Mouse (Mus musculus) gastrocnemius, adult 2 months (tissue): ENCODE data around the gene Glyctk. TPM values are rescaled to one million over a fixed set of nuclear protein-coding genes. Genes with fewer than 3 reads are reported as not detected.
A peak's percentile ranks its signal among the peaks of the same experiment; 100 is the strongest.
"Not testable (repeated sequence)": the region's sequence is repeated elsewhere in the genome, so short reads cannot be mapped to it uniquely, and the experiment has no call there.

ENCODE experiments used
- DNase-seq: peaks from one replicate; pipeline ENCODE4 v3.0.0; 2022
- H3K27ac ChIP-seq: fragments of 200-600 bp; 2 replicates; pipeline ENCODE4 v1.8.1; 2022; ENCODE audit warnings: mild to moderate bottlenecking
- H3K4me3 ChIP-seq: fragments of 200-600 bp; 2 replicates; pipeline ENCODE4 v1.8.1; 2022; ENCODE audit warnings: mild to moderate bottlenecking, moderate library complexity
- CTCF ChIP-seq: fragments of 200-600 bp; IDR thresholded peaks from 2 replicates; pipeline ENCODE4 v1.8.1; 2022; ENCODE audit warnings: antibody characterized with exemption, mild to moderate bottlenecking, moderate library complexity
- intact Hi-C: fragments of 180-260 bp; cut with DNase I; formaldehyde crosslinking; loops from one replicate; pipeline ENCODE4 v1.15.1; 2025
- total RNA-seq, 2 experiments: library from RNA; stranded (reverse); gene quantifications; 2 replicates each; pipeline ENCODE4 v1.2.3; 2021

Glyctk gene
- total RNA-seq, 2 experiments from 2014 or later = 0.61 to 2.8 TPM

DNA sequence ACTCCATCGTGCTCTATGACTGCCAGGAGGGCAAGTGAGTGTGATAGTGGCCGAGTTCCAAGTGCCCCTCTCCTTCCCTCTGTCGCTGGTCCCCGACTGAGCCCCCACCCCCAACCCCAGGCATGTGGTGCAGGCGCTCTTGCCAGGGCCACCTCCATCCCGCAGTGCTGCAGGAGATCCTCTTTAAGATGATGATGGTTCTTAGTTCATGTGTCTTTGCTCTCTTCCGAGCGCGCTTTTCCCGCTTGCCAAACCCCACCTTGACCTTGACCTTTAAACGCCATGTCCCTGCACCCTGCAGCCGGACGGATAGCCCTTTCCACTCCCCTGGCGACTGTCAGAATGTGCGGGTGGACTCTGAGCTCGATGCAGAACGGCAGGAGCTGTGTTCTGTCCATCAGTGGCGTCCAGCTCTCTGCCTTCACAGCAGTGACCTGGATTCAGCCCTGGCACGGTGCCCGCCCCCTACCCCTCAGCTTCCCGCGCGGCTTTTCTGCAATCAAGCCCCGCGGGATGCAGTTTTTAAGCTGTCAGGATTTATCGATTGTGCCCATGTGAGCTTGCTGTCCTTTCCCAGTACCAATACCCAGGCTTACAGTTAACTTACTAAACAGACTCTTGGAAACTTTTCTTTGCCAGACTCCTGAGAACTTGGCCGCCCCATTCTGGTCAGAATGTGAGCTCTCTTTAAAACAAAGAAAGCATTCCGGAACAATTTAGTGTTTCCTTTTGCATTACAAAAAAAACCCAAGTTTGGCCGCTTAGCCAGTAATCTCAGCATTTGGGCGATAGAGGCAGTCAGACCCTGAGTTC lies 13.6 kb upstream of the Glyctk start:
- peak; percentile 84 for DNase-seq
- TF ChIP-seq CTCF = no peak
- intact Hi-C loops = loop anchor here (2.0 to 10.0 kb wide), 3 partner anchors 35 to 253 kb away; partner anchors contain the start of genes Poc1a and Rpl29
- Histone ChIP-seq H3K4me3 (peak overlapping the region; percentile 91), H3K27ac (peak overlapping the region; percentile 98)

GRCm38 (mm10) chr9:106170556-106171345 lies 12.8 kb upstream of the Glyctk start, which contains the start of gene Wdr82:
Wdr82 (plus strand) TSS chr9:106170928.
- DNase-seq = peak; percentile 95
- intact Hi-C loops = loop anchor here (2.0 to 10.0 kb wide), 3 partner anchors 36 to 254 kb away; partner anchors contain the start of genes Poc1a and Rpl29
- no peak for TF ChIP-seq CTCF
- peak within 1 kb of the TSS; percentile 98 for H3K27ac ChIP-seq
- peak within 1 kb of the TSS; percentile 91 for H3K4me3 ChIP-seq

- peak overlapping the region; percentile 98 for H3K27ac ChIP-seq
- intact Hi-C loops = loop anchor here (2.0 to 10.0 kb wide), 3 partner anchors 37 to 255 kb away; partner anchors contain the start of genes Poc1a and Rpl29
- H3K4me3 ChIP-seq = peak overlapping the region; percentile 91; the same call in 1 of the 2 replicates
- no peak for TF ChIP-seq CTCF
- no peak for DNase-seq
Measured at GRCm38 (mm10) chr9:106169917-106170316, 12.0 kb upstream of the Glyctk start.

DNA sequence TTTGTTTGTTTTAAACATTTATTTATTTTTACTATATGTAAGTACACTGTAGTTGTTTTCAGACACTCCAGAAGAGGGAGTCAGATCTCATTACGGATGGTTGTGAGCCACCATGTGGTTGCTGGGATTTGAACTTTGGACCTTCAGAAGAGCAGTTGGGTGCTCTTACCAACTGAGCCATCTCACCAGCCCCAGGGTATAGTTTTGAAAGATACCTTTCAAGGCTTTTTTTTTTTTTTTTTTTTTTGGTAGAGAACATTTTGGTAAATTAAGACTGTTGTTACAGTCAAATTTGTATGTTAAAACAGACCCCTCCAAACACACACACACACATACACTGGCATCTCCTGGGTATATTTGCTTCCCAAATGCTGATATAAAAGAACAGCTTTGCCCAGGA lies 11.1 kb upstream of the Glyctk start:
- H3K4me3 ChIP-seq, DNase-seq, intact Hi-C loops, H3K27ac ChIP-seq: not testable (repeated sequence)

DNA sequence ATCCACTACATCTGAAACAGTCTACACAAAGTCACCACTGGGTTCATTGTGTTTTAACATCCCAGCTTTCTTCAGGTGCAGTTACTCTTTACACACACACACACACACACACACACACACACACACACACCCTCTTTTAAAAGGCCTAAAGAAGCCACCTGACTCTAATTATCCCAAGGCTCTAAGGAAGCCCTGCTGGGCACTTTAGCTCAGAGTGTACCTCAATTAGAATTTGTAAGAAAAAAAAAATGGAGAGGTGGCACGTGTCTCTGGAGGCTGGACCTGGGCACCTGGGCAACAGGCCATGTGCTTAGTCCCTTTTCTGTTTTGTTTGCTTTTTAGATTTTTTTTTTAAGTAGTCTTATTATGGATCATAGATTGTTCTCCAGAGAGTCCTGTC lies 9.8 kb upstream of the Glyctk start:
- TF ChIP-seq CTCF = no peak
- Histone ChIP-seq H3K4me3 (no peak overlapping the region), H3K27ac (no peak overlapping the region)
- DNase-seq = no peak
- intact Hi-C loops = no loop called here

DNA sequence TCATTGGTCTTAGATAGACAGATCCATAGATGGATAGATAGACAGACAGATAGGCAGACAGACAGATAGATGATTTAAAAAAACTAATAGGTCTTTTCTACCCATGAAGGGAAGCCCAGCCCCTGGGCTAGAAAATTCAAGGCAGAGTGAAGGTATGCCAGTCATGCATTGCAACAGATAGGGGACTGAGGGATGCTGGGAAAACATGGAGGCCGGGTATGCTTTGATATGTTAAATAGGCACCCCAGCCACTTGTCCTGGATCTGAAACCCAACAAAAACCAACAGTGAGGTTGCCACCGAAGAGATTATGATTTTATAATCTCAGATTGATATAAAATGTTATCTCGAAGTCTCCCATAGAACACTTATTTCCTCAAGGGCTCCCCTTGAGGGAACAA lies 9.3 kb upstream of the Glyctk start:
- H3K4me3 ChIP-seq = no peak overlapping the region
- DNase-seq = no peak
- intact Hi-C loops = no loop called here
- no peak for TF ChIP-seq CTCF
- H3K27ac ChIP-seq = no peak overlapping the region

- H3K27ac ChIP-seq = no peak overlapping the region
- intact Hi-C loops = no loop called here
- no peak for DNase-seq
- TF ChIP-seq CTCF = no peak
- no peak overlapping the region for H3K4me3 ChIP-seq
Measured at GRCm38 (mm10) chr9:106166709-106167108, 8.8 kb upstream of the Glyctk start.

- intact Hi-C loops = no loop called here
- H3K4me3 ChIP-seq = peak overlapping the region; percentile 81
- peak overlapping the region; percentile 99 for H3K27ac ChIP-seq
- no peak for TF ChIP-seq CTCF
- no peak for DNase-seq
Measured at GRCm38 (mm10) chr9:106160426-106160825, 2.5 kb upstream of the Glyctk start.

DNA sequence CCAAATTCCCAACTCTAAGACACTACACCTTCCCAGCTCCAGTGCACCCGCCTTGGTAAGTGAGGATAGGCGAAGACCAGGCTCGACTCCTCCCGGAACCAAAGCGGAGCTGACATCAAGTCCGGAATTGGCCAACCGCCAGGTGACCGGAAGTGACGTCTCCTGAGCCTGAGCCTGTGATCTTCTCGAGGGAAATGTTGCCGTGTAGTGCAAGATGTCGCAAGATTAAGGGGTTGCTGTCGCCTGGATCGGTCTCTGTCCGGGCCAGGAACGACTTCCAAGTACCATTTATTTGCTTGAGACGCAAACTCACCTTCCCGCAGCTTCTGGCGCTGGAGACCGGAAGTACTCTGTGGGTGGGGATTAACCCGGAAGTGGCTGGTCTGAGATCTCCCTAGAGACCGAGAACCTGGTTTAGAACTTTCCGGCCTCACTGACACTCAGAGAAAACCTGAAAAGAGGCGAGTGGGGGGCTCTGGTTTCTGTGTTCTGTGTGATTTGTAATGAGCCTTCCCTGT lies 1.9 kb upstream of the Glyctk start:
- peak overlapping the region; percentile 81 for H3K4me3 ChIP-seq
- DNase-seq = peak; percentile 98
- intact Hi-C loops = loop anchor here (1.0 kb wide), 1 partner anchor 120 kb away; no protein-coding TSS in a partner anchor
- peak overlapping the region; percentile 99 for H3K27ac ChIP-seq
- no peak for TF ChIP-seq CTCF

DNA sequence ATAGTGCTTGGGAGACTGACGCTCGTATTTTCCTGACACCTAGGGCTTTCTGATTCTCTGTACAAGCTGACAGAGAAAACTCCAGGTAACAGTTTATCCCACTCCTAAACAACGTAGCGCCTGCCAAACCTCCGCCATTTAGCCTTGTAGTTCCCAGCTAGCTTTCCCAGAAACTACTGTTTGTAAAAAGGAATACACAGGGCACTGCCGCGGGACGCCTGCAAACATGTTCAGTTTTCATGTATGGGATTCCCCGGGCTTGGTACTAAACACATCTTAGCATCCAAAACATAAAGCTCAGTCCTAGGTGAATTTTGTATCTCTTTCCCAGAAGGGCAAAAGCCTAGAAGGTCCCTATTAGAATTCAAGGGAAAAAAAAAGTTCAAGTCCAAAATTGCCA lies 1.3 kb upstream of the Glyctk start:
- Histone ChIP-seq H3K27ac (peak overlapping the region; percentile 99), H3K4me3 (peak overlapping the region; percentile 81)
- no peak for TF ChIP-seq CTCF
- intact Hi-C loops = loop anchor here (1.0 kb wide), 1 partner anchor 121 kb away; no protein-coding TSS in a partner anchor
- no peak for DNase-seq

DNA sequence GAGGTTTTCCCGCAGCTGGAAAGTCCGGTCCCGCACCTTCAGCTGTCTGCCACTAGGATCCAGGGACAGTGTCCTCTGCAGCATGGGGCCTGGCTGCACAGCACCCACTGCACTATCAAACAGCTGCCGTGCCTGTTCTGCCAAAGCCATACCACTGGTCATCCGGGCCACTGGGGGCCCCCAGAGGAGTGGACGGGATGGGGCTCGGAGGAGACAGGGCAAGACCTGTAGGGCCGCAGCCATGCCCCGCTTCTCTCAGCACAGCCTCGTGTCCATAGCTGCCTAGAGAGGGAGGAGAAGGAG lies 364 bp downstream of the Glyctk start:
- intact Hi-C loops = no loop called here
- no peak for TF ChIP-seq CTCF
- no peak overlapping the region for H3K4me3 ChIP-seq

DNA sequence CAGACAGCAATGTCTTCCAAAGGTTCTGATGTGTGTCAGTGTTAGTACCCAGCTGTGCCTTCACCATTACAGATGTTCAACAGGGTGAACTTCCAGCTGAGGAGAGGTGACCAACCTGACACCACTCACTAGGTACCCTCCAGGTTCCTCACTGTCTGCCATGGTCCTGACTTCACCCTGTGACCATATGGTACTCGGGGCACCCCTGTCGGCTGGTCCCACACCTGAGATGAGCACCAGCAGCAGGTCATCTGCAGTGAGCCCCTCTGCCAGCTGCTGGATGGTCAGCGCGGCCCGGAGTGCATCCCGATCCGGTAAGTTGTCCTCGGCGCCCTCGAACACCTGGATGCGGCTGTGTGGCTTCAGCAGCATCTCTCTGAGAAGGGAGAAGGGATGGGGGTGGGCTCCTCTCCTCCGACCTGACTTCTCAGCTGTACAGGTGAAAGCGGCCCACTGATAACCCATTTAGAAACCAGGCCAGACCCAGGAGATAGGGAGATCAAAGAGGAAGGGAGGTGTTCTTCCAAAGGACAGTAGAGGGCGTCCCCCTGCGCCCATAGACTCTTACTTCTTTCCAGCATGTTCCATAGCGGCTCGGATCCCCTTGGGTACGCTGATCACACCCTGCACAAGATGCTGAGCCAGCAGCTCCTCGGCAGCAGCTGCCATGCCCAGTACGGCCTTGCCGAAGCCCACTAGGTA lies 866 bp downstream of the Glyctk start:
- no peak for TF ChIP-seq CTCF
- DNase-seq = no peak
- intact Hi-C loops = no loop called here
- Histone ChIP-seq H3K27ac (no peak overlapping the region), H3K4me3 (no peak overlapping the region)

More for the DNA sequence above, 364 bp downstream of the Glyctk start:
- no peak for DNase-seq
- no peak overlapping the region for H3K27ac ChIP-seq
